Mouse (Mus musculus): ENCODE measurements around the gene Gm14862. TPM values are rescaled to one million over a fixed set of nuclear protein-coding genes. Genes with fewer than 3 reads are reported as not detected.

The Gm14862 gene
- polyA plus RNA-seq (2015; fragmentation: Nextera tagmentation; extraction: Ambion mirVana) = not detected in 2 replicates

GRCm38 (mm10) chrX:9256766-9257165, at the start of gene Gm14862:
Gene Gm14862, minus strand, starts transcription at chrX:9256899.

DNA sequence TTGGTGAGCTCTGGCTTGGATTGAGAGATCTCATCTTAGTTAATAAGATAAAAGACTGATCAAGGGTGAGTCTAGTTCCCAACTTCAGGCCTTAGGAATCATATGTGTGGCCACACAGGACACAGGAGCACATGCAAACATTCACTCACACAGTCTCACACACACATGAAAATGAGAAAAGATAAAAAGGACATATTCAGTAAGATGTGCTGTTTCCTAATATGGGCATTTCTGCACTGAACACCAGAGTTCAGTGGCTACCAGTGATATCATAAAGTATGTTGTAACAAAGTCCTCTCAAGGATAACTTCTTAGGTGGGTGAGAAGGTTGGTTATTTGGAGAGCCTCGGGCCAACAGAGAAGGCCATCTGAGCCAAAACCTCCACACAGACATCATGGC, 26.8 kb upstream of the Gm14862 start, which contains the start of gene H2al1m:
Gene H2al1m (plus strand): TSS at position 301 of the 400 bp plus-strand sequence.

DNA sequence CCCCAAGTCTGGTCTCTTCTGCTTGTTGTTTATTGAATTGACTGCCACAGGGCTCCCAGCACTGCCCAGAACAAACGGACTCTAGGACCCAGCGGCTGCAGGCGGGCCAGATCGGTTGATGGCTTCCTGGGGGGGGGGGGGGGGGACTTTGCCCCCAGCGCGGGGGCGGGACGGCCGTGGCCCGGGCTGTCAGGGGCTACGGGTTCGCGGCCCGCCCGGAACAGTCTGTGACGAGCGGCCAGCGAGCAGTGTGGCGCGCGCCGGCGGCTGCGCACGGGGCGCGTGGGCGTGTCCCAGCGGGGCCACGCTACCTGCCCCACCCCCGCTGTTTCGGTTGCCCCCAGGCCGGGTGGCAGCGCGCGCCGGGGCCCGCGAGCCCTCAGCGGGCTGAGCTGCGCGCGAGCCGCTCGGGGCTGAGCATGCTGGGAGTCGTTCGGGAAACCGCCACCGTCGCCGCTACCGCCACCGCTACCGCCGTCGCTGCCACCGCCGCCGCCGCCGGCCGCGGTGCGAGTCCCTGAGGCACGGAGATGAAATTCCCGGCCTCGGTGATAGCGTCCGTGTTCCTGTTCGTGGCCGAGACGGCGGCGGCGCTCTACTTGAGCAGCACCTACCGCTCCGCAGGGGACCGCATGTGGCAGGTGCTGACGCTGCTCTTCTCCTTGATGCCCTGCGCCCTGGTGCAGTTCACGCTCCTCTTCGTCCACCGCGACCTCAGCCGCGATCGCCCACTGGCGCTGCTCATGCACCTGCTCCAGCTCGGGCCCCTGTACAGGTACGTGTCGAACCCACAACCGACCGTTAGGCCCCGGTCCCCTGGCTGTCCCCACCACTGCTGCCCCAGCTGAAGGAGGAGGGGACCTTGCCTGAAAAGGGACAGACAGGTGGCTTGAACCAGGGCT, 16.0 kb upstream of the Gm14862 start, which contains the start of gene Xk:
Gene Xk (plus strand): TSS at position 297 of the 902 bp plus-strand sequence.

Other genes starting within 250 kb of the Gm14862 start
- not detected in 2 replicates for gene Fthl17e, start 223.4 kb downstream of the Gm14862 start, polyA plus RNA-seq (2015; fragmentation: Nextera tagmentation; extraction: Ambion mirVana)
- gene Fthl17f, start 193.9 kb downstream of the Gm14862 start, polyA plus RNA-seq (2015; fragmentation: Nextera tagmentation; extraction: Ambion mirVana) = not detected in 2 replicates
- not detected in 2 replicates for gene 4930402K13Rik, start 152.3 kb downstream of the Gm14862 start, polyA plus RNA-seq (2015; fragmentation: Nextera tagmentation; extraction: Ambion mirVana)
- 2.8 and 2.9 TPM in 2 replicates for gene Lancl3, start 57.0 kb downstream of the Gm14862 start, polyA plus RNA-seq (2015; fragmentation: Nextera tagmentation; extraction: Ambion mirVana)
- gene Xk, start 15.9 kb upstream of the Gm14862 start, polyA plus RNA-seq (2015; fragmentation: Nextera tagmentation; extraction: Ambion mirVana) = 5.0 TPM in 2 replicates
- gene H2al1m, start 26.9 kb upstream of the Gm14862 start, polyA plus RNA-seq (2015; fragmentation: Nextera tagmentation; extraction: Ambion mirVana) = not detected in 2 replicates
- gene H2al1k, start 93.7 kb upstream of the Gm14862 start, polyA plus RNA-seq (2015; fragmentation: Nextera tagmentation; extraction: Ambion mirVana) = not detected in 2 replicates
- 0.68 and 1.4 TPM in 2 replicates for gene Cybb, start 230.9 kb upstream of the Gm14862 start, polyA plus RNA-seq (2015; fragmentation: Nextera tagmentation; extraction: Ambion mirVana)

Data from neural tube, postnatal 0 days (tissue).